Mouse (Mus musculus): ENCODE measurements around the gene Itm2a.

Itm2a gene

DNA sequence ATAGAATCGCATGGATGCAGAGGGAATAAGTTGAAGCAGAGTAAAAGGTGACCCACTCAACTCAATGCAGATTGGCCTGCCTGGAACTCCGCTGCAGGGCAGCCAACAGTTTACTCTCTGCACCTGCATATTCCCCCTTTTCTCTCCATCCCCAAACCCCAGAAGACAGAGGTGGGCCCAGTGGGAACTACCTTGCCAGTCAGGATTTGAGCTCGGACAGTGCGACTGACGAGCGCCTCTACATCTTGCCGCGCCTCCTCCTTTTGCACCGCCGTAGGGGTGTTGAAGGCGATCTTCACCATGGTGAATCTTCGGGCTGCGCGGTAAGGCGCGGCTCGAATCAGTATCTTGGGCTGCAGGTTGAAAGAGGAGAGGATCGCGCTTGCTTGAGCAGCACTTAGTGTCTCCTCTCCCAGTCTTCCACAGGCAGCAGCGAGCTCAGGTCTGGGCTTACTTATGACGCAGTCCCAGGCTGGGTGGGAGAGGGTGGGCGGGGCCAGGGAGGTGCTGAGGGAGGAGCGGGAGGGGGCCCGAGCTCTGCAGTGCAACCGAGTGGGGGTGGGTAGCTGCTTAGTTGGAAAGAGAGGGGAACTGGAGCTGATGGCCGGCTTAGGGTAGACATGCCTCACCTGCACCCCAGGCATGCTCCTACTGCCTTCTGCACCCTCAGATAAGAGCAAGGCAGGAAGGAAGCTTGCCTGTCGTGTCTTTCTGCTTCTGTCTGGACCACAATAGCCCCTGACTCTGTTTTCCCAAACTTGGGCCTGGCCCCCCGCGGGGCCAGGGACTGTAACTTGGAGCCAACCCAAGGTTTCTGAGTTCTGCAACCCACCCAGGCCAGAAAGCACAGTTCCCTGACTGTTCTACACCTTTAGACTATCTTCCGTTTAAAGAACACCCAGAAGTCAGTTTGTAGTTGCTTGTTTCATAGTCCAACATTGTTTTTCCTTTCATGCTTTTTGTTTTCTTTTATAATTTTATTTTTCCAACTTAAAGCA lies at the start of gene Itm2a:
Gene Itm2a (minus strand): TSS at position 462 of the 998 bp plus-strand sequence.
- in situ Hi-C loops (cut with MboI; ENCODE audit: low pct_unique_long_range_greater_than_20kb in 1 of 2, low sequenced_read_pairs in 2 of 2, unreplicated experiment in 1 of 2), result no loop called here

DNA sequence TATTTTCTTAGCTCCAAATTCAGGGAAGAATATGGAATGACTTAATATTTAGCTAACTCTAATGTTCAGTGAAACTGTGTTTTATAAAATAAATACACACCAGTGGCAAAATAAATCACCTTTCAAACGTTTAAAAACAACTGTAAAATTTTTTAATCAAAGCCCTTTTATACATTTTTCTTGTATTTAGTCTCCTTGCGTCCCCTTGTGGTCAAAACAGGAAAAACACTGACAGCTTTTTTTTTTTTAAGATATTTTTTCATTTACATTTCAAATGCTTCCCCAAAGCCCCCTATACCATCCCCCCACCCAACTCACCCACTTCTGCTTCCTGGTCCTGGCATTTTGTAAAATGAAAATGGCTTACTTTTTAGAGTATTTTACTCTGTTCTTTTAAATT lies 32.7 kb upstream of the Itm2a start:
- in situ Hi-C loops (cut with MboI; ENCODE audit: low pct_unique_long_range_greater_than_20kb in 1 of 2, low sequenced_read_pairs in 2 of 2, unreplicated experiment in 1 of 2), result no loop called here

DNA sequence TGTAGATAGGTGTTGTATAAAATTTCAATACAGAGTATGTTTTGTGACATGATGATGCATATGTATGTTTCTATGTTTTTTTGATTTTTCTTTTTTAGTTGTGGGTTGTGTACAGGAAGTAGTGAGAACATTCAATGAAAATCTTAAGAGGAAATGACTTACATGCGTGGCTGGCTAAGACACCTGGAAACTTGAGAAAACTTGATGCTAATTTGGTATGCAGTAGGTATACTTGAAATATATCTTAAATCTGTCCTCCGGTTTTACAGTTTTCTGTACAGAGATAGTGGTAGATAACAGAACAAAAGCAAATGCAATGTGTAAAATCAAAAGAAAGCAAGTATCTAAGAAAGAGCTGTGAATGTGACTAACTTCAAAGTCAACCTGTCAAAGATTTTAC lies 18.1 kb upstream of the Itm2a start:
- in situ Hi-C loops (cut with MboI; ENCODE audit: low pct_unique_long_range_greater_than_20kb in 1 of 2, low sequenced_read_pairs in 2 of 2, unreplicated experiment in 1 of 2), result no loop called here

DNA sequence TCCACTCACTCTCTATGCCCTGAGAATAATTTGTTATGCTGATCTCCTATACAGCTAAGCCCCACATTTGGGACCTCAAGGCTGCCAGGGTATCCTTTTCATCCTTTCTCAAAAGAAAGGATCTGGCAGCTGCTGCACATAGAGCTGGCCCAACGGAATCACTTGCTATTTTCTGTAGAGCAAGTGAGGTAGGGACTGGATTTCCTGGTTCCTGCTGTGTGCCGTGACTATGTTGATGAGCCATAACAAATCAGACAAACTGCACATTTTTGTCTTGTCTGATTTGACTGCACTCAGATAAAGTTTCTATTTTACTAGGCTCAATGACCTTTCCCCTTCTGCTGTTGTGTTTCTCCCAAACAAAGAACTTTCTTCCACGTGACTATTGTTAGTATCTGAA lies 14.2 kb upstream of the Itm2a start:
- in situ Hi-C loops (cut with MboI; ENCODE audit: low pct_unique_long_range_greater_than_20kb in 1 of 2, low sequenced_read_pairs in 2 of 2, unreplicated experiment in 1 of 2), result no loop called here

DNA sequence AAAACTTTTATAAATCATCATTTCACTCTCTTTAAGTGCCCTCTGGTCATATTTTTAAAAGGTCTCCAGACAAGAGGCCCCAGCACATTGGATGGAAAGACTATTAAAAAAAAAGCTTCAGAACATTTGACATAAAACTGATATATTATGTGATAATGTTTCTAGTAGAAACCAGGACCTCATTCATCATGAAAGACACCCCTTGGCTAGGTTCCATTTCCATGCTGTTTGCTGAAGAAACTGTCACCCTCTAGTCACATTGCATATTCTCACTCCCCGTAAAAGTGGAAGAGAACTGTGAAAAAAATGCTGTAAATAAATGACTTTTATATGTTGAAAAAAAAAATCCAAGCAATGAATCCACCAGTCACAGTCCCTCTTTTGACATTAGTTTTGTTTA lies 12.8 kb upstream of the Itm2a start:
- in situ Hi-C loops (cut with MboI; ENCODE audit: low pct_unique_long_range_greater_than_20kb in 1 of 2, low sequenced_read_pairs in 2 of 2, unreplicated experiment in 1 of 2), result no loop called here

DNA sequence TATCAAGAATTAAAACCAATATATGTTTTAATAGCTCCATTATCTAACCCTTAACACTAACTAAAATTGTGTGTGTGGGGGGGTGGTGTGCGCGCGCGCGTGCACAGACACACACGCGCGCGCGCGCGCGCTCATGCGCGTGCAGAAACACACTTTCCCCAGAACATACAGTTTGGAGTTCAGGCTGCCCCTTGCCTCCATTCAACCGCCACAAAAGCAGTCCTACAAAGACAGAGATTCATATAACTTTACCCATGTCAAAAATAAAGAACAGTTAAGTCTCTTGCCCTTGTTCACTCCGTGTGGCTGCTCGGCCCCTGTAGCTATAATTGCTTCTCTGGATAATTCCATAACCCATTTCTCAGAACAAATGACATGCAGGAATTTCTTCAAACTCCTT lies 695 bp downstream of the Itm2a start:
- in situ Hi-C loops (cut with MboI; ENCODE audit: low pct_unique_long_range_greater_than_20kb in 1 of 2, low sequenced_read_pairs in 2 of 2, unreplicated experiment in 1 of 2), result no loop called here

DNA sequence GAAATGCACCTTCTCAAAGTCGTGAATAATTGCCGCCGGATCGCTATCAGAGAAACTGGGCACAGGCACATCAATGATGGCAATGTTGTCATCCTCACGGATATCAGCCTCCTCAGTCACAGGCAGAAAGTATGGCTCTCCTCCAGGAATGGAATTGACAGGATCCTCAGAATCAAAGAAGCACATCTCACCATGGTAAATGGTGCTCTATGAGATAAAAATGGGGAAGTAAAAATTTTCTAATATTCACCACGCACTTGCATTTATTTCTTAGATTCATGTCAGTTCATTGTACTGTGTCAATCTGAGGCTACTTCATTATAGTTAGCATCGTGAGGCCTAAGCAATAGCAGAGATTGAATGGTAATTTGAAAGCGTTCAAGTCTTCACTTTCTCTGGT lies 4.1 kb downstream of the Itm2a start:
- in situ Hi-C loops (cut with MboI; ENCODE audit: low pct_unique_long_range_greater_than_20kb in 1 of 2, low sequenced_read_pairs in 2 of 2, unreplicated experiment in 1 of 2), result no loop called here

DNA sequence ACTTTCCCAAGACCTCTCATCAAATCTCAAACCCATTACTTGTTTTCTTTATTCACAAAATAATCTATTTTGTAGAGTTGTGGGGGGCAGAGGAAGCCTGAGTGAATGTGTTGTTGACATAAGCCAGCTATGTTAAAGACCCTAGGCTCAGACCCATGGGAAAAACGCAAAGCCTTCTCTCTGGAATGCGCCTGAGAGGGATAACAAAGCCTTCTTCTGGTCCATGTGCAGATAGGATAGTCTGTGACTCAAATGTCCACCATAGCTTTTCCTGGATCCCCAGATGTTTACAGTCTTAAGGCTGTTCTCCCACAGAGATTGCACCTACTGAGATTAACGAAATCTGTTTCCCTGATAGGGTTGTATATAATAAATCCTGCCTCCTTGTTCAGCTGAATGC lies 9.9 kb downstream of the Itm2a start:
- in situ Hi-C loops (cut with MboI; ENCODE audit: low pct_unique_long_range_greater_than_20kb in 1 of 2, low sequenced_read_pairs in 2 of 2, unreplicated experiment in 1 of 2), result no loop called here

DNA sequence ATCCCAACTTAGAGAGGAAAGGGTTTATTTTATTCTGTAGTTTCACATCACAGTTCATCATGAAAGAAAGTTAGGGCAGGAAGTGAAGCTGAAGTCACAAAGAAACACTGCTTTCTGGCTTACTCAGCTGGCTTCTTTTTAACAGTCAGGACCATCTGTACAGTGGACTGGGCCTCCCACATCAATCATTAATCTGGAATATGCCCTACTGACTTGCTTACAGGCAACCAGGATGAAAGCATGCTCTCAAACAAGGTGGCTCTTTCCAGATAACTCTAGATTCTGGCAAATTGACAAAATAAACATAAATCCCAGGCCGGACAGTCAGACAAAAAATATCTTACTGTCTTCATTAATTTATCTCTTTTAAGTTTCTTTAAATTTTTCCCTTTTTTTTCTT lies 27.8 kb downstream of the Itm2a start:
- in situ Hi-C loops (cut with MboI; ENCODE audit: low pct_unique_long_range_greater_than_20kb in 1 of 2, low sequenced_read_pairs in 2 of 2, unreplicated experiment in 1 of 2), result no loop called here
